Mouse (Mus musculus): ENCODE data around the gene Lce1d. TPM values are rescaled to one million over a fixed set of nuclear protein-coding genes. Genes with fewer than 3 reads are reported as not detected.
"Not testable (repeated sequence)": the region's sequence is repeated elsewhere in the genome, so short reads cannot be mapped to it uniquely, and the experiment has no call there.

The Lce1d gene
- total RNA-seq, 1 experiment = not detected

- TF ChIP-seq ZC3H11A (IDR thresholded peaks at IDR 0.05; ENCODE audit: borderline replicate concordance, low read depth, low read length) = no peak
- no peak for TF ChIP-seq HCFC1 (IDR thresholded peaks at IDR 0.05; ENCODE audit: borderline replicate concordance, insufficient read depth, low read length)
- TF ChIP-seq MAFK (IDR thresholded peaks at IDR 0.05; ENCODE audit: insufficient read depth, low read depth, low read length) = no peak
- no peak for TF ChIP-seq ZNF384 (IDR thresholded peaks at IDR 0.05; ENCODE audit: low read depth, low read length)
- TF ChIP-seq CHD2 (IDR thresholded peaks at IDR 0.05; ENCODE audit: low read depth, low read length) = no peak
- Histone ChIP-seq H3K27ac (ENCODE audit: insufficient read depth, low read depth, low read length, poor library complexity, severe bottlenecking) (no peak overlapping the region), H3K9ac (ENCODE audit: insufficient read depth, low read depth, low read length, poor library complexity, severe bottlenecking) (no peak overlapping the region), H3K36me3 (ENCODE audit: control insufficient read depth, insufficient read depth, low read length, poor library complexity, severe bottlenecking) (no peaks in the 10 kb centered on the region), H3K9me3 (ENCODE audit: control insufficient read depth, insufficient read depth, low read depth, low read length) (no peaks in the 10 kb centered on the region), H3K4me1 (ENCODE audit: control insufficient read depth in 2 of 2, insufficient read depth in 2 of 2, low read length in 2 of 2, poor library complexity in 1 of 2) (0 out of 4 replicates have a peak, but pooled peaks cover 0 to 2% of the 10 kb centered on the region in 2 experiments), H3K4me3 (ENCODE audit: insufficient read depth in 1 of 2, low read depth in 1 of 2, low read length in 2 of 2, poor library complexity in 1 of 2, severe bottlenecking in 1 of 2) (no peak overlapping the region)
- in situ Hi-C loops (cut with MboI; ENCODE audit: low sequenced_read_pairs in 2 of 2, unreplicated experiment in 2 of 2) = no loop called here
- peak; percentile 33 for DNase-seq (ENCODE audit: low read depth, low spot score)
Measured at GRCm38 (mm10) chr3:92694613-92695012, 7.6 kb upstream of the Lce1d start.

- TF ChIP-seq ZNF384 (IDR thresholded peaks at IDR 0.05; ENCODE audit: low read depth, low read length) (no peak), MAFK (IDR thresholded peaks at IDR 0.05; ENCODE audit: insufficient read depth, low read depth, low read length) (no peak), HCFC1 (IDR thresholded peaks at IDR 0.05; ENCODE audit: borderline replicate concordance, insufficient read depth, low read length) (no peak), ZC3H11A (IDR thresholded peaks at IDR 0.05; ENCODE audit: borderline replicate concordance, low read depth, low read length) (no peak), CHD2 (IDR thresholded peaks at IDR 0.05; ENCODE audit: low read depth, low read length) (no peak)
- Histone ChIP-seq H3K4me3 (ENCODE audit: insufficient read depth in 1 of 2, low read depth in 1 of 2, low read length in 2 of 2, poor library complexity in 1 of 2, severe bottlenecking in 1 of 2) (no peak overlapping the region), H3K9me3 (ENCODE audit: control insufficient read depth, insufficient read depth, low read depth, low read length) (no peaks in the 10 kb centered on the region), H3K4me1 (ENCODE audit: control insufficient read depth in 2 of 2, insufficient read depth in 2 of 2, low read length in 2 of 2, poor library complexity in 1 of 2) (0 out of 4 replicates have a peak, but pooled peaks cover 0 to 2% of the 10 kb centered on the region in 2 experiments), H3K27ac (ENCODE audit: insufficient read depth, low read depth, low read length, poor library complexity, severe bottlenecking) (no peak overlapping the region), H3K9ac (ENCODE audit: insufficient read depth, low read depth, low read length, poor library complexity, severe bottlenecking) (no peak overlapping the region), H3K36me3 (ENCODE audit: control insufficient read depth, insufficient read depth, low read length, poor library complexity, severe bottlenecking) (no peaks in the 10 kb centered on the region)
- in situ Hi-C loops (cut with MboI; ENCODE audit: low sequenced_read_pairs in 2 of 2, unreplicated experiment in 2 of 2) = no loop called here
- no peak for DNase-seq (ENCODE audit: low read depth, low spot score)
Measured at GRCm38 (mm10) chr3:92691688-92692087, 4.7 kb upstream of the Lce1d start.

- Histone ChIP-seq H3K9ac (ENCODE audit: insufficient read depth, low read depth, low read length, poor library complexity, severe bottlenecking) (0 out of 2 replicates have a peak overlapping the region, but pooled peaks have one; percentile 13), H3K4me3 (ENCODE audit: insufficient read depth in 1 of 2, low read depth in 1 of 2, low read length in 2 of 2, poor library complexity in 1 of 2, severe bottlenecking in 1 of 2) (peak overlapping the region; percentile 8 to 52; a peak in 3 of 4 replicates)
- H3K9me3 ChIP-seq (ENCODE audit: control insufficient read depth, insufficient read depth, low read depth, low read length); H3K4me1 ChIP-seq (ENCODE audit: control insufficient read depth in 2 of 2, insufficient read depth in 2 of 2, low read length in 2 of 2, poor library complexity in 1 of 2); DNase-seq (ENCODE audit: low read depth, low spot score); in situ Hi-C loops (cut with MboI; ENCODE audit: low sequenced_read_pairs in 2 of 2, unreplicated experiment in 2 of 2); H3K36me3 ChIP-seq (ENCODE audit: control insufficient read depth, insufficient read depth, low read length, poor library complexity, severe bottlenecking); H3K27ac ChIP-seq (ENCODE audit: insufficient read depth, low read depth, low read length, poor library complexity, severe bottlenecking): not testable (repeated sequence)
Measured at GRCm38 (mm10) chr3:92689154-92689553, 2.1 kb upstream of the Lce1d start.

- no peaks in the 10 kb centered on the region for H3K9me3 ChIP-seq (ENCODE audit: control insufficient read depth, insufficient read depth, low read depth, low read length)
- H3K27ac ChIP-seq (ENCODE audit: insufficient read depth, low read depth, low read length, poor library complexity, severe bottlenecking) = no peak within 1 kb of the TSS
- H3K4me1 ChIP-seq (ENCODE audit: control insufficient read depth in 2 of 2, insufficient read depth in 2 of 2, low read length in 2 of 2, poor library complexity in 1 of 2) = no peaks in the 10 kb centered on the region
- TF ChIP-seq HCFC1 (IDR thresholded peaks at IDR 0.05; ENCODE audit: borderline replicate concordance, insufficient read depth, low read length) = no peak
- TF ChIP-seq ZNF384 (IDR thresholded peaks at IDR 0.05; ENCODE audit: low read depth, low read length) = no peak
- no peak for TF ChIP-seq ZC3H11A (IDR thresholded peaks at IDR 0.05; ENCODE audit: borderline replicate concordance, low read depth, low read length)
- TF ChIP-seq CHD2 (IDR thresholded peaks at IDR 0.05; ENCODE audit: low read depth, low read length) = no peak
- no peak for TF ChIP-seq MAFK (IDR thresholded peaks at IDR 0.05; ENCODE audit: insufficient read depth, low read depth, low read length)
- H3K9ac ChIP-seq (ENCODE audit: insufficient read depth, low read depth, low read length, poor library complexity, severe bottlenecking) = no peak within 1 kb of the TSS
- DNase-seq (ENCODE audit: low read depth, low spot score) = no peak
- H3K4me3 ChIP-seq (ENCODE audit: insufficient read depth in 1 of 2, low read depth in 1 of 2, low read length in 2 of 2, poor library complexity in 1 of 2, severe bottlenecking in 1 of 2) = no peak within 1 kb of the TSS
- in situ Hi-C loops (cut with MboI; ENCODE audit: low sequenced_read_pairs in 2 of 2, unreplicated experiment in 2 of 2) = no loop called here
- no peaks in the 10 kb centered on the region for H3K36me3 ChIP-seq (ENCODE audit: control insufficient read depth, insufficient read depth, low read length, poor library complexity, severe bottlenecking)
Measured at GRCm38 (mm10) chr3:92678947-92679346, 8.1 kb downstream of the Lce1d start, which contains the start of gene Lce1c. Gene Lce1c, plus strand, starts transcription at chr3:92679247.

GRCm38 (mm10) chr3:92670215-92670614, 16.8 kb downstream of the Lce1d start, which contains the start of gene Lce1a2:
Gene Lce1a2, minus strand, starts transcription at chr3:92670315.
- no peak for DNase-seq (ENCODE audit: low read depth, low spot score)
- Histone ChIP-seq H3K9ac (ENCODE audit: insufficient read depth, low read depth, low read length, poor library complexity, severe bottlenecking) (no peak within 1 kb of the TSS), H3K4me3 (ENCODE audit: insufficient read depth in 1 of 2, low read depth in 1 of 2, low read length in 2 of 2, poor library complexity in 1 of 2, severe bottlenecking in 1 of 2) (no peak within 1 kb of the TSS), H3K27ac (ENCODE audit: insufficient read depth, low read depth, low read length, poor library complexity, severe bottlenecking) (no peak within 1 kb of the TSS), H3K9me3 (ENCODE audit: control insufficient read depth, insufficient read depth, low read depth, low read length) (no peaks in the 10 kb centered on the region), H3K36me3 (ENCODE audit: control insufficient read depth, insufficient read depth, low read length, poor library complexity, severe bottlenecking) (no peaks in the 10 kb centered on the region), H3K4me1 (ENCODE audit: control insufficient read depth in 2 of 2, insufficient read depth in 2 of 2, low read length in 2 of 2, poor library complexity in 1 of 2) (no peaks in the 10 kb centered on the region)
- TF ChIP-seq ZNF384 (IDR thresholded peaks at IDR 0.05; ENCODE audit: low read depth, low read length) (no peak), MAFK (IDR thresholded peaks at IDR 0.05; ENCODE audit: insufficient read depth, low read depth, low read length) (no peak), HCFC1 (IDR thresholded peaks at IDR 0.05; ENCODE audit: borderline replicate concordance, insufficient read depth, low read length) (no peak), CHD2 (IDR thresholded peaks at IDR 0.05; ENCODE audit: low read depth, low read length) (no peak), ZC3H11A (IDR thresholded peaks at IDR 0.05; ENCODE audit: borderline replicate concordance, low read depth, low read length) (no peak)
- in situ Hi-C loops (cut with MboI; ENCODE audit: low sequenced_read_pairs in 2 of 2, unreplicated experiment in 2 of 2) = no loop called here
